Mouse (Mus musculus) myocyte (in vitro differentiated cells): Measurements from ENCODE around the gene Ugdh. TPM values are rescaled to one million over a fixed set of nuclear protein-coding genes. Genes with fewer than 3 reads are reported as not detected.

Source experiments
- H3K27me3 ChIP-seq: one replicate; pipeline ENCODE4 v1.6.1; 2011; ENCODE audit not compliant: control insufficient read depth, insufficient read depth, insufficient read length
- H3K36me3 ChIP-seq: one replicate; pipeline ENCODE4 v1.6.1; 2011; ENCODE audit not compliant: control insufficient read depth, insufficient read depth
- H3K4me2 ChIP-seq: one replicate; pipeline ENCODE4 v1.6.1; 2011; ENCODE audit warnings: low read depth, control low read depth
- H3K4me3 ChIP-seq: one replicate; pipeline ENCODE4 v1.5.1; 2011; ENCODE audit warnings: mild to moderate bottlenecking, control low read depth, moderate library complexity
- H3K79me2 ChIP-seq: one replicate; pipeline ENCODE4 v1.6.1; 2011; ENCODE audit not compliant: control insufficient read depth, insufficient read depth
- H3ac ChIP-seq: one replicate; pipeline ENCODE4 v1.6.1; 2011; ENCODE audit not compliant: control insufficient read depth, insufficient read length
- CEBPB ChIP-seq: IDR thresholded peaks from 2 replicates; pipeline ENCODE4 v1.6.1; 2011; ENCODE audit warnings: mild to moderate bottlenecking, moderate library complexity; ENCODE audit not compliant: poor library complexity, insufficient read depth, severe bottlenecking
- E2F4 ChIP-seq: IDR thresholded peaks from one replicate; pipeline ENCODE4 v1.6.1; 2011; ENCODE audit warnings: mild to moderate bottlenecking, control low read depth, moderate library complexity; ENCODE audit not compliant: insufficient read depth
- MAX ChIP-seq: IDR thresholded peaks from one replicate; pipeline ENCODE4 v1.6.1; 2011; ENCODE audit warnings: low read depth, mild to moderate bottlenecking, control low read depth
- MYOD1 ChIP-seq, 3 experiments: IDR thresholded peaks; one replicate each; pipeline ENCODE4 v1.6.1; 2011; ENCODE audit warnings: control low read depth in 2 of 3, low read depth in 2 of 3, mild to moderate bottlenecking in 2 of 3, moderate library complexity in 1 of 3; ENCODE audit not compliant: insufficient read length in 2 of 3, control insufficient read depth in 1 of 3
- MYOG ChIP-seq, 3 experiments: IDR thresholded peaks; one replicate each; pipeline ENCODE4 v1.6.1; 2011; ENCODE audit warnings: control low read depth in 2 of 3, low read depth in 2 of 3, mild to moderate bottlenecking in 2 of 3; ENCODE audit not compliant: insufficient read length in 2 of 3, control insufficient read depth in 1 of 3, insufficient read depth in 1 of 3
- POLR2A ChIP-seq: IDR thresholded peaks from one replicate; pipeline ENCODE4 v1.6.1; 2011; ENCODE audit warnings: low read depth, mild to moderate bottlenecking, control low read depth, moderate library complexity; ENCODE audit not compliant: insufficient read length
- POLR2AphosphoS2 ChIP-seq: IDR thresholded peaks from one replicate; pipeline ENCODE4 v1.6.1; 2011; ENCODE audit warnings: low read depth, control low read depth; ENCODE audit not compliant: insufficient read length
- REST ChIP-seq: IDR thresholded peaks from one replicate; pipeline ENCODE4 v1.6.1; 2011; ENCODE audit warnings: mild to moderate bottlenecking, control low read depth, moderate library complexity; ENCODE audit not compliant: insufficient read depth, insufficient read length
- SRF ChIP-seq: IDR thresholded peaks from one replicate; pipeline ENCODE4 v1.6.1; 2011; ENCODE audit warnings: low read depth; ENCODE audit not compliant: control insufficient read depth, insufficient read length
- TCF12 ChIP-seq: IDR thresholded peaks from one replicate; pipeline ENCODE4 v1.6.1; 2011; ENCODE audit warnings: mild to moderate bottlenecking, control low read depth; ENCODE audit not compliant: poor library complexity, insufficient read depth, severe bottlenecking
- TCF3 ChIP-seq: IDR thresholded peaks from one replicate; pipeline ENCODE4 v1.6.1; 2011; ENCODE audit warnings: low read depth, control low read depth; ENCODE audit not compliant: insufficient read length
- USF1 ChIP-seq: IDR thresholded peaks from one replicate; pipeline ENCODE4 v1.6.1; 2011; ENCODE audit warnings: low read depth, mild to moderate bottlenecking, control low read depth, moderate library complexity
- polyA plus RNA-seq: library from polyadenylated mRNA; unstranded; fragments of >200 nt; fragmentation: generic; extraction: Trizol; gene quantifications from one replicate; pipeline ENCODE4 v1.2.1, GENCODE M21; 2012; ENCODE audit warnings: missing spikeins

Ugdh gene
- polyA plus RNA-seq, 1 experiment: 30.9 TPM

DNA sequence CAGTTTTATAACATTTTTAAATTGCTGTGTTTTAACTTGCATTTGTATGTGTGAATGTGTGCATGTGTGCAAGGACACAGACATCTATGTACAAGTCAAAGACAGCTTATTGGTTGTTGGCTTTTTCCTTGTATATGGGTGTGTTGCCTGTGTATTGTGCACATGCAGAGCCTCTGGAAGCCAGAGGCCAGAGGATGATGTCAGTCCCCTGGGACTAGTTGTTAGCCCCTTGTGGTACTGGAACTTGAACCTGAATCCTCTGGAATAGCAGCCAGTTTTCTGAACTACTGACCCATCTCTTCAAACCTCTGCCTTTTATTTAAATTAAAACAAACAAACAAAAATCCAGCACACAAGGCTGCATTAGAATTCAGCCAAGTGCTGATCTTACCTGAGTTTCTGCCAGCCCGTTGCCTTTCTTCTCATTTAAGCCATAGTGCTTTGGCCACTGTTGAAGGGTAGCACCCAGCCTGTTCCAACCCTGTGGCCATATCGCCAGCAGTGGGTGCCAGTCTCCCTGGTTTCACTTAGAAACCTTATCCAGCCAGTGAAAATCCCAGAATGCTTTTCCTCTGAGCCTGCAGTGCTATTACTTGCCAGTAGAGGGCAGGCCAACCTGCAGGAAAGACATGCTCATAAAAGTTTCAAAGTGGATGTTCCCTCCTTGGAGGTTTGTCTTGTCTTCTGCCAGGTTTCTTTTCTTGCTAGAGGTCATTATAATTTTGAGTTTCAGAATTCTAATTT lies 34.3 kb downstream of the Ugdh start:
- H3K79me2 ChIP-seq: no peaks in the 10 kb centered on the region
- no peaks in the 10 kb centered on the region for H3K27me3 ChIP-seq
- no peak overlapping the region for H3K4me2 ChIP-seq
- no peak overlapping the region for H3K4me3 ChIP-seq
- TF ChIP-seq USF1: no peak
- no peak overlapping the region for H3ac ChIP-seq
- peaks cover 22% of the 10 kb centered on the region for H3K36me3 ChIP-seq

DNA sequence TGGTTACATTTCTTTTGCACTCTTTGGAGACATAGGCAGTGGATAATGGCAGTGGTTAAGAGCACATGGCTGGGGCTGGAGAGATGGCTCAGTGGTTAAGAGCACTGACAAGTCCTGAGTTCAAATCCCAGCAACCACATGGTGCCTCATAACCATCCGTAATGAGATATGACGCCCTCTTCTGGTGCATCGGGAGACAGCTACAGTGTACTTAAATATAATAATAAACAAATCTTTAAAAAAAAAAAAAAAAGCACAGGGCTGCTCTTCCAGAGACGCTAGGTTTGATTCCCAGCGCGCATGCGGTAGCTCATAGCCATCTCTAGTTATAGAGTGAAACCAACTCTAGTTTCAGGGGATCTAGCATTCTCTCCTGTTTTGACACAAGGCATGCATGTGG lies 41.3 kb downstream of the Ugdh start:
- Histone ChIP-seq H3K36me3 (peaks cover 21% of the 10 kb centered on the region), H3K4me2 (no peak overlapping the region)

DNA sequence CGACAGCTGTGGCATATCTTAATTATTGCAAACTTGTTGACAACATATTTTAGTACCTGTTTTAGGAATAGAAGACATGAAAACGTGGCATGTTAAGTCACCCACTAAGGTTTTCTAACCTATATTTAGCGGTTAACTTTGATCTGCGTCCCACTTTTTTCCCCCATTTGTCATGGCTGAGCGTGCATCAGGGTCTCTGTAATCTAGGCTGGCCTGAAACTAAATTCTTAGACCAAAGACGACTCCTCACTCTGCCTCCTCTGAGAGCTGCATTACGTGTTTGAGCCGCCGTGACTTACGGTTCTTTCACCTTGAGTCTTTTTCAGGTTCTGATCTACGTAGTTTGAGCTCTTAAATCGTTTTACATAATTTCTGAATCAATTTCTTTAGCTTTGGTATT lies 44.0 kb downstream of the Ugdh start:
- H3K4me2 ChIP-seq: peak overlapping the region; percentile 92
- H3K4me3 ChIP-seq: peak overlapping the region; percentile 98
- TF ChIP-seq CEBPB (no peak), TCF3 (no peak), POLR2AphosphoS2 (no peak), POLR2A (no peak), REST (no peak), TCF12 (no peak), MYOD1 (IDR thresholded peaks at IDR 0.05; ENCODE audit: control insufficient read depth in 1 of 3, insufficient read length in 2 of 3, low read depth in 2 of 3) (no peak), E2F4 (no peak)
- peaks cover 50% of the 10 kb centered on the region for H3K79me2 ChIP-seq
- no peaks in the 10 kb centered on the region for H3K27me3 ChIP-seq
- H3K36me3 ChIP-seq: peaks cover 35% of the 10 kb centered on the region
- peak overlapping the region; percentile 79 for H3ac ChIP-seq

More for the DNA sequence above, 41.3 kb downstream of the Ugdh start:
- H3ac ChIP-seq: no peak overlapping the region
- H3K27me3 ChIP-seq: no peaks in the 10 kb centered on the region
- H3K4me3 ChIP-seq: no peak overlapping the region
- peaks cover 37% of the 10 kb centered on the region for H3K79me2 ChIP-seq
- no peak for TF ChIP-seq E2F4
- TF ChIP-seq MAX: no peak
- no peak for TF ChIP-seq TCF12
- TF ChIP-seq REST: no peak
- TF ChIP-seq CEBPB: no peak
- TF ChIP-seq SRF: no peak
- TF ChIP-seq POLR2A: no peak
- TF ChIP-seq POLR2AphosphoS2: no peak
- no peak for TF ChIP-seq TCF3
- no peak for TF ChIP-seq USF1
- TF ChIP-seq MYOG (IDR thresholded peaks at IDR 0.05; ENCODE audit: control insufficient read depth in 1 of 3, insufficient read depth in 1 of 3, insufficient read length in 2 of 3, low read depth in 2 of 3): no peak
- no peak for TF ChIP-seq MYOD1 (IDR thresholded peaks at IDR 0.05; ENCODE audit: control insufficient read depth in 1 of 3, insufficient read length in 2 of 3, low read depth in 2 of 3)

DNA sequence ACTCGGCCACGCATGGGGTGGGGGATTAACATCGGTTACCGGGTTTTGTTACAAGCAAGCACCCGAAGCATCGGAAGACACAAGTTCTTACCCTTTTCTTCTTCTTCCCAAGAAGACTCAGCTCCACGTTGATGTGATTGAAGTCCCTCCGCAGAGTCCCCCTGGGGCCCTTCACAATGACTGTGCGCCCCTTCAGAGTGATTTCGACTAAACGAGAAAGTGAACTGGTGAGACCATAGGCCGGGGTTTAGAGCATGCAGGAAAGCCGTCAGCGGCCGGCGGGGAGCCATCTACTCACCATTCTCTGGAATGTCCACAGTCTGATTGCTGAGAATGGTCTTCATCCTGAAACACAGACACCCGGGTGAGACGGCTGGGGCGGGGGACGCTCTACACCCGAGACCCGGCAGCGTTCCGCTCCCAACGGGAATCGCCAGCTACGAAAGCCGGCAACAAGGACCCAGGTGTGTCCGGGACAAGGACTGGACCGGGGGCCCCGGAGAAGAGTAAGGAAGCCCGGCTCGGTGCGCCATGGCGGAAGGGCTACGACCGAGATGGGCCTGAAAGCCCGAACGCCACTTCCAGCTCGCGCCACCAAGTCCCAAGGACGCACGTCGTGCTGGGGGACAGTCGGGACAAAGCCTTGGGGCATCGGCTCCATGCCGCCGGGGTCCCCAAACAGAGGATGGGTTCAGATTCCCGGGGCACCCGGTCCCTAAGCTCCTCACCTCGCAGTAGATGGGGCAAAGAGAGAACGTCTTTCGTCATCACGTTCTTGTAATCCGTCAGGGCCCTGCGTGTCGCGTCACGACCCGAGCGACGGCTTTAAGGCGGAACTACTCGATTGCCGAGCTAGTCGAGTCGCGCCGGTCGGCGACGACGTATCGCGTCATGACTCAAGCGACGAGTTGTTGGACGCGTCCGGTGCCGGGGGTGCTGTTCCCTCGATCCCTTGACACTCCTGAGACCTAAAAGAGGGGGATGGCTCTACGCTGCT lies 44.8 kb downstream of the Ugdh start, which contains the start of the genes Rpl9 and Lias:
Gene Rpl9, minus strand, starts transcription at position 797 of the 997 bp plus-strand sequence.
Gene Lias, plus strand, starts transcription at position 850 of the 997 bp plus-strand sequence.
- Histone ChIP-seq H3K79me2 (peaks cover 50% of the 10 kb centered on the region), H3K36me3 (peaks cover 32% of the 10 kb centered on the region), H3ac (peak within 1 kb of the TSS; percentile 79), H3K4me2 (peak within 1 kb of the TSS; percentile 97), H3K4me3 (peak within 1 kb of the TSS; percentile 98), H3K27me3 (no peaks in the 10 kb centered on the region)
- TF ChIP-seq MYOD1 (IDR thresholded peaks at IDR 0.05; ENCODE audit: control insufficient read depth in 1 of 3, insufficient read length in 2 of 3, low read depth in 2 of 3): no peak
- no peak for TF ChIP-seq E2F4
- peak; percentile 18 for TF ChIP-seq MAX
- TF ChIP-seq SRF: peak; percentile 95
- peak; percentile 91 for TF ChIP-seq POLR2AphosphoS2
- peak in 1 of 3 experiments; percentile 4 for TF ChIP-seq MYOG (IDR thresholded peaks at IDR 0.05; ENCODE audit: control insufficient read depth in 1 of 3, insufficient read depth in 1 of 3, insufficient read length in 2 of 3, low read depth in 2 of 3)
- TF ChIP-seq POLR2A: peak; percentile 78
- TF ChIP-seq TCF12: no peak
- peak; percentile 3 for TF ChIP-seq REST
- TF ChIP-seq CEBPB: 0 out of 2 replicates have a peak, but pooled peaks have one; percentile 8
- no peak for TF ChIP-seq TCF3
- no peak for TF ChIP-seq USF1
